Mouse (Mus musculus): ENCODE results near the gene Cd55.

DNA sequence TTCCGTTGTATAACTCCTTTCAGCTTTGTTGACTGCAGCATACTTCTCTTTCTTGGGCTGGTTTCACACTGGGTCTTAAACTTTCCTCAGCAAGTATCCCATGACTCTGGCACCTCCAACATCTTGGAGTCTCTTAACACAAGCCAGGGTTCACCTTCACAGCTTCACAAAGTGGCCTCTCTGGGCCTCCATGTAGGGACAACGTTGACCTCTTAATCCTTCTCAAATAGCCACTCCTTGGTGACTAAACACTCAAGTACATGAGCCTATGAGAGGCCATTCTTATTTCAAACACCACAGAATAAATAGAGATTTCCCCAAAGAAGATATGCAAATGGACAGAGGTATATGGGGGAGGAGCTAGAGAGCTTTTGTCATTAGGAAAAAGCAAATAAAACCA is 37.4 kb upstream of the Cd55 start:
- TF ChIP-seq EP300 (IDR thresholded peaks at IDR 0.05) (no peak), CTCF (IDR thresholded peaks at IDR 0.05) (no peak)

All from lung, postnatal 0 days (tissue).